Mouse (Mus musculus): ENCODE data around the gene Miga1.

The Miga1 gene

DNA sequence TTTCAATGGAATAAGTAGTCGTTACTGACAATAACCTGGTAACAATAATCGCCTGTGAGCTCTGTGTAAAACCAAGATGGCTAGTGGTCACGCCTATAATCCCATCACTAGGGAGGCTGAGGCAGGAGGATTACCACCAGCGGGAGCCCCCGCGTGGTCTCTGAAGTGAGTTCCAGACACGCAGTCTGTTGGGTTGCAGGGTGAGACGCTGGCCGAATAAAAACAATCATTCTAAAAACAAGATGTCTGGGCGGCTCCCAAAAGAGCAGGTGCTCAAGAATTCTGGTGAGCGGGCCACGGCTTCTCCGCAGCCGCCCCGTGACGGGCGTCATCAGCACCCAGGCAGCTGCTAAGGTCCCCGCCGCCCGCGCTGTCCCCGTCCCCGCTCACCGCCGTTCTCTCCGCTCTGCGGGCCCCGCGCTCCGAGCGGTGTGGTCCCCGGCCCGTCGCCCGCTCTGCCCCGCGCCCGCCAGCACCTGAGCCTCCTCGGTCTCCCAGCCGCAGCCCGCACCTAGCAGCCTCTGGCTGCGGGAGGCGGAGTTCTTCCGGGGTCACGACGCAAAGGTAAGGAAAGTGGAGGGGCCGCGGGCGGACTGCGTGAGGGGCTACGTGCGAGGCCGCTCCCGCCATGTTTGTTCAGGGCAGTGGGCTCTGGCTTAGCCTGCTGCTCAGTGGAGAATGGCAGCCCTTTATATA is at the start of gene Miga1:
TSS of gene Miga1 (minus strand) at position 546 of the 696 bp plus-strand sequence.
- peak; percentile 63 to 64 for DNase-seq

DNA sequence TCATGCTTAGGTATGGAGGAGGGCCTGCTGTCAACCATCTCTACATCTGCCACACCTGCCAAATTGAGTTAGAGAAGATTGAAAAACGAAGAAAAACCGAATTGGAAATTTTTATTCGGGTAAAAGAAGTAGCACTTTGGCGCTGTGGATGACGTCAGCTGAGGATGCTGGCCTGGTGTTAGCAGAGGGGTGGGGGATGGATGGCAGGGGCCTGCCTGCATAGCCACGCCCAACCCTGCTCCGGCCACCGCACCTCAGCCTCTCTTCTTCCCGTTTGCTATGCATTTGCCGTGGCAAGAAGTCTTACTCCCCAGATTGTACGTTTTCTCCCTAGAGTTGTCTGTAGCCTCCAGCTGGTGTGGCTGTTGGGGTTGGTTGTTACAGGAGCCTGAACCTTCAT is 43.9 kb upstream of the Miga1 start:
- DNase-seq, result no peak

DNA sequence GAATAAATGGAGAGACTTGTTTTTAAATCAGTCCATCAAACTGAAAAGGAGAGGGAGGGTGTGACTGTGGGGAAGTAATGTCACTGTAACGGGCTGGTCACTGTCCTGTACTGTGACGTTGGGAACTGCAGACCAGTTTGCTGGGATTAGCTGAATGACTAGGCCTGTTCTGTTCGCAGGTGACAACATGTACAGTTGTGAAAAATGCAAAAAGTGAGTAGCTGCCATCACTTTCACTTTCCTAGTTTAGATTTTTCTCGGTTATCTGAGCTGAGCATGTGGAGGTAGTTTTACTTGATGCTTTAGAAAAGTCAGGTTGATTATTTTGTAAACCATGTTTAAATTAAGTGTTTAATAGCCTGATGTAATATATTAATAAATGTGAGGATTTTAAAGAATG is 35.9 kb upstream of the Miga1 start:
- no peak for DNase-seq

DNA sequence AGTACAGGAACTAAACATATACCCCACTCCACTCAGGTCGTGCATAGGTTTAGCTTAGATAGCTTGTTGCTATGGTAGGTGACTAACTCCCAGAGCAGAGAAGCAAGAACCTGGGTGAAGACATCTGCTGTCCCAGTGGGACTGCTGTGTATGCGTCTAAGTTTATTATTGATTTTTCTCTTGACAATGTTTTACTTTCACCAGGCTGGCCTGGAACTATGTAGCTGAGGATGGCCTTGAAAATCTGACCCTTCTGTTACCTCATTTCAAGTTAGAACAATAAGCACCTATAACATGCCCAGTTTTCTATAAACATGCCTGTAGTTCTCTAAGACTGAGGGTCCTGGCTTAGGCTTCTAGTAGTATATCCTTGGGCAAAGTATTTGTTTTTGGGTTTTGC is 24.0 kb upstream of the Miga1 start:
- DNase-seq, result no peak

DNA sequence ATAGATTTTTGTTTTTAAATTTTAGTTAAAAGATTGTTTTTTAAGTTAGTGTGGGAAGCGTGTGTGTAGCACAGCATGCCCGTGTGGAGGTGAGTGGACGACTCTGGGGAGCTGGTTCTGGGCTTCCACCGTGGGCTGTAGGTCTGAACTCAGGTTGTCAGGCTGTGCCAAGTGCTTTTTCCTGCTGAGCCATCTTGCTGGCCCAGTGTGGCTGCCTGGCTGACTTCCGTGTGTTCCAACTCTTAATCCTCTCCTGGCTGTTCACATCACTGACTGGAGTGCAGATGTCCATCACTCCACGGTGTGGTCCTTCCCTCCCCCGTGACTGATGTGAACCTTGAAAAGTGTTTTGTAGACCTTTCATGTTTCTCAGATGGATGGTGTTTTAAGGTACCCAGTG is 18.9 kb upstream of the Miga1 start:
- DNase-seq, result no peak

DNA sequence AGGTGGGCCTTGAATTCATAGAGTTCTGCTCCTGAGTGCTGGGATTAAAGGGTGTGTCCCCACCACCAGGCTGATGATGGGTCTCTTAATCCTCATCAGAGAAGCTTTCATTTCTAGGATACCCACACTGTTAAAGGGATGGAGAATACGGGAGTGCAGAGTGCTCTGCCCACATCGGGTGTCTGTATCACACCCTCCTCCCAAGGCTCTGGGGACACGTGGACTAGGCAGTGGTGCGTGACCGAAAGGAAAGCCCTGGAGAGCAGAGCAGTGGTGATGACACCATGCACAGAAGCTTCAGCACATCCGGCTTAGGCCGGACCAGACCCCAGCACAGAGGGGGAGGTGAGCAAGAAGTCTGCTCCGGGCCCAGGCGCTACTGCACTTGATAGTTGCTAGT is 16.5 kb upstream of the Miga1 start:
- DNase-seq, result no peak

DNA sequence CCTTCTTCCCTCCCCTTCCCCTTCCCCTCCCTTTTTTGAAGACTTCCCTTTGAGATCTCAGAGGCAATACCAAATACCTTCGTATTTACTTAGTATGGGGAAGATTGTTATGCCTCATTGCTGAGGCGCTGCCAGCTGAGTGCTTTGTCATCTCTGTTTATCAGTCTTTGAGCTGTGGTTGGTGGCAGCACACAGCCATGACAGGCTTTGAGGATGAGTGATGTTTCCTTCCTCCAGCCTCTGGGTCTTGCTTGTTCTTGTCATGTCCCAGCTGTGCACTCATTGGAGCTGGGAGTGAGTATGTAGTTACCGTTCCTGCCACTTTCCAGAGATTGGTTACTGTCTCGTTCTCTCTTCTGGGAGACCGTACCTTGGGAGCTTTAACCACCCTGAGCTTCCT is 15.2 kb upstream of the Miga1 start:
- no peak for DNase-seq

DNA sequence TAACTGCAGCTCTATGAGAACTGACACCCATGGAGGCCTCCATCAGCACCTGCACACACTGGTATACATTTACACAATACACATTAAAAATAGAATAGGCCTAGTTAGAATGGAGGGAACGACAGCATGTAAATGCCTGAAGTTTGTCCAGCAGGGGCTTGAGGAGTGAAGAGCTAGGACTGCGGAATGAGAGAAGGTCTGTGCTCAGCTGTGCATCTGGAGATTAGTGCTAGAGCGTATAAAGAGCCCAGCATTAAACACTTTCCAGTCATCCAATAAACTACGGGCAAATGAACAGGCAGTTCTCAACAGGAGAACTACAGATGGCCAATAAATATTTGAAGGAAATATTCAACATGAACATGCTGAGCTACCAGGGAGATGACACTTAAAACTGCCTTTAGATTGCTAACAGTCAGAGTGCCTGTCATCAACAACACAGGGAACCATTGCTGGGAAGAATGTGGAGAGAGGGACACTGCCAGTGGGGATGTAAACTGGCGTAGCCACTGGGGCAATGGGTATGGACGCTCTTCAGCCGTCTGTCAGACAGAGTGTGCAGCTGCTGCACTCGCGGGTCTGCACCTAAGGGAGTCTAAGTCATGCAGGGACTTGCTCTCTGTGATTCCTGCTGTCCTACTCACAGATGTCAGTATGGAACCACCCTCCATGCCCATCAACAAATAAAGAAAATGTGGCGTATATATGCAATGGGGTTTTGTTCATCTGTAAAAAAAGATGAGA is 13.4 kb upstream of the Miga1 start:
- DNase-seq, result no peak

DNA sequence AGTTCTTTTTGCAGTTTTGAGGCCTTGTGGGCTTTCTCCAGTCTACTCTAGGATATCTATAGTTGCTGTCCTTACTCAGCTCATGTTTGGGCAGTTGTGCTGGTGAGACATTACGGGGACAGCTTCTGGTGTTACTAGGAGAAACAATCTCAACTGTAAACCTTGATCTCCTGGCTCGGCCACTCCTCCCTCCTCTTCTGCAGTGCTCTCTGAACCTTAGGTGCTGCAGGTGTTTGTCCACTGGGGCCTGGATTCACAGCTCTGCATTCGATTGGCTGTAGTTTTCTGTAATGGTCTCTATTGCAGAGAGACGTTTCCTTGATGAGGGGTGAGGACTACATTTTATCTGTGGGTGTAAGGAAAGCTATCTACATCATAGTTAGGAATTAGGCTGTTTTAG is 12.1 kb upstream of the Miga1 start:
- DNase-seq, result no peak

DNA sequence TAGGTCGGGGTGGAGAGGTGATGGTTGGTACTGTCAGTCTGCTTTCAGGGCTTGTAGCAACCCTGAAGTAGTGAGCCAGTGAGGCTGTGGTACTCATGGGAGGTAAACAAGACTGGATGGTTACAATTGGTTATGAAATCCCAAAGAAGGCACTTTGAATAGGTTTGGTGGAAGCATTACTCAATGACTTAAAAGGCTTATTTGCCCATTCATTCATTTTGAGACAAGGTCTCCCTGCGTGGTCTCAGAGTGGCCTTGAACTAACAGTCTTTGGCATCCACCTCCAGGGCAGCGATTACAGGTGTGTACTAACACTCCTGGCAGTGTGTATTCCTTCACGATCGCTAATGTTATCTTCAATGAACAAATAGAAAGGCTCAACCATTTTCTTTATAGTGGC is 10.8 kb upstream of the Miga1 start:
- DNase-seq, result no peak

DNA sequence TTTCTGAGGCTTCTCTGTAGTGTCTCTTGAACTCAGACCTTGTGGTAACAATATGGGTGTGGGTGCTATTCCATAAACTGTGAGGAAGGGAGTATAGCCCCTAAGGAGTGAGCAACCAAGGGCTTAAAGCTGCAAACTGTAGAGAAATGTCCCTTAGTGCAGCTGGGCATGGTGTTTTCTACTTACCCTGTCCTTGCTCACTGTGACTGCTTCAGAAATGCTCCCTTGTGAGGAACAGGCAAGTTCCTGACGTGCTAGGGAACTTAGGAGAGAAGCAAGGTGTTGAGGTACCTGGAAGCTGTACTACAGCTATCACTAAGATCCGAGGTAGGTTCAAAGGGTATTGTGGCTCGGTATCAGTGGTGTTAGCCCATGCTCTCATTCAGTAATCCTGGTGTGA is 10.2 kb upstream of the Miga1 start:
- DNase-seq, result no peak

DNA sequence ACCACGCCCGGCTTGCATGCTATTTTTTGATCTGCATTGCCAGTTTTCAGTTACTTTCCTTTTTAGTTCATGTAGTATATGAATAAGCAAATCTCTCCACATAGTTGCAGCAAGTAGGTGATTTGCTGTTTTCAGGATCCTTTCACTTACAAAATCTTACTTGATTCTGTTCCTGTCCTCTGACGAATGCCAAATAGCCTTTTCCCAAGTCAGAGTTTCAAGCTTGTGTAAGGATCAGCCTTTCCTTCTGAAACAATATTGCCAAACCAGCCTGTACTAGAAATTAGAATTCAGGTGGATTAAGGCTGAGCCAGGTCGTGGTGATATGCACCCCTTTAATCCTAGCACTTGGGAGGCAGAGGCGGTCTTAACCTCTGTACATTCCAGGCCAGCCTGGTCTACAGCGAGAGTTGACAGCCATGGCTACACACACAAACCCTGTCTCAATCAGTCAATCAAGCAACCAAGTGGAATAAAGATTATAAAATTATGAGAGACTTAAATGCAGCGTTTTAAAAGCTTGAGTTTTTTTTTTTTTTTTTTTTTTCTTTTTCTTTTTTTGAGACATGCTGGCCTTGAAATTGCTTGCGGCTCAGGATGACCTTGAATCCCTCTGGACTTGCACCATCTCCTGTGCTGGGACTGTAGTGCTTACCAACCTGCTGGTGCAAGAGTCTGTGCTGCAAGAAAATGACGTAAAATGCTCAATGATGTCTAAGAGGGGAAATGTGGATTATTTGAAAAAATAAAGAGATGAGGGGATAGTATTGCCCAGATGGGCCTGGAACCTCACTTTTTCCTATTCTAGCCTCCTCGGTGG is 8.0 kb upstream of the Miga1 start:
- DNase-seq, result no peak

DNA sequence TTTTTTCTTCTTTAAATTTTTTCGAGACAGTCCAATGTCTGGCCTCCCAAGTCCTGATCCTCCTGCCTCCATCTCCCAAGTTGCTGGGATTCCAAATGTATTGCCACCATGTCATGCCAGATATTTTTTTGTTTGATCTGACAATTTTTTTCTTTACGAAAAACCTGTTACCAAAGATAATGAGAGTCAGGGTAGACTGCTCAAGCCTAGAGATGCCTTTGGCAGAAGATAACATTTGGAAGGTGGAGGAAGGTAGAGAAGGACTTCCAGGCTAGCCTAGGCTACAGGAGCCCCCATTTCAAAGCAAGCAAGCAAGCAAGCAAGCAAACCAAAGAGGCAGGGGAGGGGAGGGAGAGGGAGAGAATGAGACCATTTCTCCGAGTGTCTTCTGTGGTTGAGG is 7.0 kb upstream of the Miga1 start:
- DNase-seq, result no peak

DNA sequence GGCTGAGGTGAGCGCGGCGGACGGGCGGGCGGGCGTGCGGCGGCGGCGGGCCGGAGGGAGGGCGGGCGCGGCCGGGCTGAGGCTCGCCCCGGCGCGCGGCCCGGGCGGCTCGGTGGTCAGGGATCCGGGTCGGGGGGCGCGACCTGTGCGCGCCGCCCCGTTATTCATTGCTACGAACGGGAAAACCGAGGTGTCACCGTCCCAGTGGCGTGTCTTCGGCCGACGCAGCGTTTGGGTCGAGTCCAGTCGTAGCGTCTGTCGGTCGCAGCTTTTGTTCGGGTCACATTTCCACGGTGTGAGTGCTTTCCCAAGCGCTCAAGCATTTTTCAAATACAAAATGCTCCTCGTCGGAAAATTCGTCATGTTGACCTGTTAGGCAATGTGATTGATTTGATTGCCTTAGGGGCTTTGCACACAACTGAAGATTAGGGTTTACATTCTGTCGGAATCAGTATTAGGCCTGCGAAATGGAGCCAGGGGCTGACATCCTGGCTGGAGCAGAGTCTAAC is 6.5 kb upstream of the Miga1 start:
- peak in 1 of 2 experiments; percentile 38 for DNase-seq

DNA sequence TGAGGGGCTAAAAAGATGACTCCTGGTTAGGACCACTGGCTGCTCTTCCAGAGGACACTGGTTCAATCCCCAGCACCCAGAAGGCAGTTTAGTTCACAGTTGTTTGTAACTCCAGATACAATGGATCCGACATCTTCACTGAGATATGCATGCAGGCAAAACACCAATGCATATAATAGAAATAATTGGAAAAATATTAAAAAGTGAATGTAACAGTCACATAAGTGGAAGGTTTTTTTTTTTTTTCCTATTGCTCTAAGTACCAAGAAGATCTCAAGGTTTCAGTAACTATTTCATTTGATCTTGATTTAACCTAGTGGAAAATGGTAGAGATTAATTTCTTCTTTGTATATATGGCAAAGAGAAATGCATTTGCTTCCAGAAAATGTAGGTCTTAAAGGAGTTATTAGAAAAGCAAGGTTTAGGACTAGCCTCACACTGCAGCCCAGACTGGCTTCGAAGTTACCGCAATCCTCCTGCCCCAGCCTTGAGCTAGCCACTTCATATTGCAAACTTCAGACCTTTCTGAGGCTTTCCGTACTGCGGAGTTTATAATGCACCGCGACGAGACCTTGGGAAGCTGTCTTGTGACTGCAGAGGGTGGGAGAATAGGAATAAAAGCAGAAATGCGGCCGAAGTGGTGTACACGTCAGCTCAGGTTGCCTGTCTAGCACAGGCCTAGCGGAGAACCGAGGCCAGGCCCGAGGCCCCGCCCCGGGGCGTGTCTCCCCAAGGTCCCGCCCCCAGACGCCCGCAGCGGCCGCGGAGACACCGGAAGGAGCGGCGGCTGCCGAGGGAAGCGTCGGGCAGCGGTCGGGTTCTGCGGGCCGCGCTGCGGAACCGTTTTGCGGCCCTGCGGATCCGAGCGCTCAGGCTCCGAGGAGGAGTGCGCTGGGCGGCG is 5.8 kb upstream of the Miga1 start, which contains the start of gene Usp33:
TSS of gene Usp33 (plus strand) at position 747 of the 901 bp plus-strand sequence.
- DNase-seq, result peak; percentile 92 to 95

DNA sequence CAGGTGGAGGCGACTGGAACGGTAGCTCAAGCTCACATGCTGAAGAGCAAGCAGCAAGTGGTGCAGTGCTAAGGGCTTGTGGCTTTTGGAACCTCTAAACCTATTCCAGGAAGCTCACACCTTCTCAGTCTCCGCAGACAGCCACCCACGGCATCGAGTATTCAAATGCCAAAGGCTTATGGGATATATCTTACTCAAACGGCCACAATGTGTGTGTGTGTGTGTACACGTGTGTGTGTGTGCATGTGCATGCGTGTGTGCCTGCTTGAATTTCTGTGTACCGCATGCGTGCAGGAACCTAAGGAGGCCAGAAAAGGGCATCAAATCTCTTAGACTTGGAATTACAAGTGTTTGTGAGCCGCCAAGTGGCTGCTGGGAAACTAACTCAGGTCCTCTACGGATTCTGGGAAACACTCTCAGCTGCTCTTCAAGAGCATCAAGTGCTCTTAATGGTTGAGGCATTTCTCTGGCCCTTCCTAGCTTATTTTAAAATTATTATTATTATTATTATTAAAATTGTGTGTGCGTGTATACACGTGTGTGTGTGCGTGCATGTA is 2.8 kb upstream of the Miga1 start:
- no peak for DNase-seq

DNA sequence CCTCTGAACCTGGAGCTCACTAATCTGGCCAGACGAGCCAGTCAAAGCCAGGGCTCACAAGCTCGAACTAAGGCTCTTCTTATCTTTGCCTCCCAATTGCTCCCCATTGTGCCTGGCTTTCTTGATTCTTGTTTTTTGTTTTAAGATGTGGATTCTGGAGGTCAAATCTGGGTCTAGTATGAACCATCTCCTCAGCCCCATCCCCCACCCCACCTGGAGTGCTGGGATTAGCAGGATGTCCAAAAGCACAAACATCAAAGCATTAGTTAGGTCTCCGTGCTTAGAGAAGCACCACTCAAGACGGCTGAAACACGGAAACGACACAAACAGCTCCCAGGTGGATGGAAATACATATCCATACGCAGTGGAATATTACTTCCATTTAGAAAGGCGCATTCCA is 4.1 kb downstream of the Miga1 start:
- DNase-seq, result no peak

DNA sequence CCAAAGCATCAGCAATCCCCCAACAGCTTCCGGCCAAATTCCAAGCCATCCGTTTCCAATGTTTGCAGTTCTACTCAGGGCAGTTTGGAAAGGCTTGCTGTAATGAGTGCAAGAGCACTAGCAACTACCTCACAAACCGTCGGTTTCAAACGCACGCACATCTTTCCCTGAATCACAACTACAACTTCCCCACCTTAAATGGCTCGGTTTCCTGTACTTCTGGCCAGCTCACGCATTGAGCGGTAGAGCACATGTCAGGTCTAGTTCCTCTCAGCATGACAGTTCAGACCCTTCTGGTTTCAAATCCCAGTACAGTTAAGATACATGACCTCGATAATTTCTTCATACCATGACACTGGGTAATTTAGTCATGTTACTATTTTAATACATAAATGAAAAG is 6.6 kb downstream of the Miga1 start:
- no peak for DNase-seq

DNA sequence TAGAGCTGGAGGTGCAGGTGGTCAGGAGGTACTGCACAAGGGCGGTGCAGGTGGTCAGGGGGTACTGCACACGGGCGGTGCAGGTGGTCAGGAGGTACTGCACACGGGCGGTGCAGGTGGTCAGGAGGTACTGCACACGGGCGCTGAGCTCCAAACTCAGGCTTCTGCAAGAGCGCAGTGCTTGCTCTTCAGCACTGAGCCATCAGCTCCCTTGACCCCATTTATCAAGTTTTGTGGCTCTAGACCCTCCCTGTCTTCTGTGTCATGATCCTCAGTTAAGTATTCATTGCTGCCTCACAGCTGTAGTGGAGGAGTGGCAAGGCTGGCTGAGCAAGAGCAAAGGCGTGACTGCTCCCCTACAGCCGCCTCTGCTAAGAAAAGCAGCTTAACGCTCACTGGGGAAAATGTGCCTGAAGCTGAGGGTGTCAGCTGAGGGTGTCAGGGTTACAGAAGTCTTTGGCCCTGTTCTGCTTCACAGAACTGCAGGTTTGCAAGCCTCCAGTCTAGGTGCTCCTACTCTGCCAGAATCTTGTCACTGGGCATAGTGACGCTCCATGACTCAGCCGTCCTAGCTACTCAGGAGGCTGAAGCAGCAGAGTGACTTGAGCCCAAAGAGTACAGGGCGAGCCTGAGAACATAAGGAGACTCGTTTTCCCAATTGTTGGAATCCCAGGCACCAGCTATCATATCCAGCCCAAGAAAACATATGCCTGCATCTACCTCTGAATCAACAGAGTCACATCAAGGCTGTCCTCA is 7.5 kb downstream of the Miga1 start:
- DNase-seq, result no peak

DNA sequence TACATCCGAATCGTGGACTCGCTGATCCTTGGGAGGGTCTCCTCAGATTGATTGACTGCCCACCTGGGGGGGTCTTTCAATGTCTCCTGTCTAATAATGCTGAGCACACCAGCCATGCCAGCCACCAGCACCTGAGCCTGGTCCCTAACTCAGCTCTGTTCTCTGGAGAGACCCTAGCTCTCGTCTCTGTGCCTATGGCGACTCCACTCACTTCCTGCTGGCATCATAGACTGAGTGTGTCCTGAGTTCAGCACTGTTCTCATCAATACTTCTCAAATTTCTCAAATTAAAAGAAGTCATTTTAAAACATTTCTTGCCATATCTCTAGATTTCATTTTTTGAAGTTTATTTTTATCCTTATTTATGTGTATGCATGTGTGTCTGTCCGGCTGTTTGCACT is 8.1 kb downstream of the Miga1 start:
- DNase-seq, result no peak
